Mouse (Mus musculus) small intestine, adult 2 months (tissue): ENCODE results near the gene Gm5148.

ENCODE experiments used
- CTCF ChIP-seq: fragments of 200-500 bp; IDR thresholded peaks from 2 replicates; pipeline ENCODE4 v1.5.1; 2012; ENCODE audit warnings: low read depth, mild to moderate bottlenecking, control low read depth, inconsistent platforms, low read length, moderate library complexity, mixed read lengths; ENCODE audit not compliant: insufficient replicate concordance, insufficient read length; ENCODE audit errors: extremely low read depth
- POLR2A ChIP-seq: fragments of 200-500 bp; IDR thresholded peaks from 2 replicates; pipeline ENCODE4 v1.6.1; 2012; ENCODE audit warnings: low read depth, mild to moderate bottlenecking, control low read depth, inconsistent platforms, low read length, moderate library complexity

- TF ChIP-seq CTCF, result no peak
- TF ChIP-seq POLR2A, result no peak
Measured at GRCm38 (mm10) chr3:37739996-37740395, 15.7 kb upstream of the Gm5148 start.
